Comparison of ENCODE assay signal across 8 mouse cellular contexts in genomic region chr3:152981988-152982387, GRCm38 (mm10). TPM values are rescaled to one million over a fixed set of nuclear protein-coding genes. Genes with fewer than 3 reads are reported as not detected.
DNase-seq lines count a peak whose midpoint lies in the region; ATAC-seq and TF ChIP-seq lines count a peak whose summit lies in the region.

TSS of gene St6galnac5 (minus strand) at chr3:152982246.

- peaks cover 15% of the 10 kb centered on the region for H3K4me1 ChIP-seq in kidney, embryonic 16.5 days (ENCODE audit: insufficient read depth, low read length)
- H3K4me1 ChIP-seq in cortical plate, adult 2 months (ENCODE audit: control insufficient read depth, insufficient read depth, low read length) = 0 out of 2 replicates have a peak, but pooled peaks cover 2% of the 10 kb centered on the region
- no peaks in the 10 kb centered on the region for H3K4me1 ChIP-seq in hindbrain, embryonic 11.5 days (replicated peaks; ENCODE audit: control insufficient read depth, insufficient read depth, low read length)
- peaks cover 43% of the 10 kb centered on the region for H3K4me1 ChIP-seq in neural tube, embryonic 13.5 days (replicated peaks)

- intact Hi-C loops in left cerebral cortex, postnatal 25 days (cut with DNase I) = loop anchor here (2.0 to 5.0 kb wide), 2 partner anchors 97 to 255 kb away; no protein-coding TSS in a partner anchor

- no peaks in the 10 kb centered on the region for H3K36me3 ChIP-seq in kidney, embryonic 16.5 days (ENCODE audit: insufficient read depth, low read length)
- no peaks in the 10 kb centered on the region for H3K36me3 ChIP-seq in hindbrain, embryonic 11.5 days (ENCODE audit: control insufficient read depth, insufficient read depth, low read length)
- no peaks in the 10 kb centered on the region for H3K36me3 ChIP-seq in neural tube, embryonic 13.5 days

- WGBS in kidney, embryonic 16.5 days = under 1% methylated on average over 17 of the region's 17 CpGs
- WGBS in hindbrain, embryonic 11.5 days = under 1% methylated on average over 17 of the region's 17 CpGs
- 2% methylated on average over 17 of the region's 17 CpGs for WGBS in neural tube, embryonic 13.5 days

- H3K4me2 ChIP-seq in kidney, embryonic 16.5 days (replicated peaks; ENCODE audit: low read depth, low read length) = peak within 1 kb of the TSS; percentile 62
- peak within 1 kb of the TSS; percentile 86 for H3K4me2 ChIP-seq in hindbrain, embryonic 11.5 days (replicated peaks; ENCODE audit: low read depth, low read length)
- H3K4me2 ChIP-seq in neural tube, embryonic 13.5 days = peak within 1 kb of the TSS; percentile 74

- DNase-seq in kidney, adult 9 months = no peak
- peak; percentile 76 for DNase-seq in hindbrain, embryonic 11.5 days (ENCODE audit: low spot score)
- peak; percentile 44 to 63 for DNase-seq in left cerebral cortex, postnatal 25 days (ENCODE audit: low spot score in 2 of 2)
- no peak for DNase-seq in gastrocnemius, postnatal 4 days (ENCODE audit: low spot score in 2 of 2)
- no peak for DNase-seq in natural killer cell, adult 2 months (ENCODE audit: low spot score in 2 of 2)

- ATAC-seq in kidney, embryonic 16.5 days (ENCODE audit: low FRiP score, low TSS enrichment) = peak; percentile 26; the same call in 1 of the 2 replicates
- ATAC-seq in hindbrain, embryonic 11.5 days (ENCODE audit: low FRiP score) = peak; percentile 67
- ATAC-seq in neural tube, embryonic 13.5 days (ENCODE audit: low read depth) = peak; percentile 49

- TF ChIP-seq POLR2A in cortical plate, adult 2 months (IDR thresholded peaks at IDR 0.05; ENCODE audit: extremely low read depth, insufficient read depth, low read length) = no peak

- H3K9me3 ChIP-seq in kidney, embryonic 16.5 days (ENCODE audit: low read length) = no peaks in the 10 kb centered on the region
- H3K9me3 ChIP-seq in hindbrain, embryonic 11.5 days (ENCODE audit: control insufficient read depth, low read length) = no peaks in the 10 kb centered on the region
- no peaks in the 10 kb centered on the region for H3K9me3 ChIP-seq in neural tube, embryonic 13.5 days

- no peak within 1 kb of the TSS for H3K27ac ChIP-seq in kidney, embryonic 16.5 days (ENCODE audit: low read length)
- H3K27ac ChIP-seq in cortical plate, adult 2 months (ENCODE audit: insufficient read depth, low read length) = peak within 1 kb of the TSS; percentile 49
- H3K27ac ChIP-seq in hindbrain, embryonic 11.5 days (ENCODE audit: low read depth, low read length) = no peak within 1 kb of the TSS
- H3K27ac ChIP-seq in neural tube, embryonic 13.5 days (replicated peaks) = peak within 1 kb of the TSS; percentile 62

- TF ChIP-seq CTCF in cortical plate, adult 2 months (IDR thresholded peaks at IDR 0.05; ENCODE audit: extremely low read depth, insufficient read depth, low read length) = peak; percentile 25; the same call in 1 of the 2 replicates

- H3K27me3 ChIP-seq in kidney, embryonic 16.5 days (ENCODE audit: insufficient read depth, low read length) = peaks cover 9% of the 10 kb centered on the region
- peaks cover 4% of the 10 kb centered on the region for H3K27me3 ChIP-seq in hindbrain, embryonic 11.5 days (ENCODE audit: control insufficient read depth, insufficient read depth, low read length)
- H3K27me3 ChIP-seq in neural tube, embryonic 13.5 days = peaks cover 32% of the 10 kb centered on the region

- H3K4me3 ChIP-seq in kidney, embryonic 16.5 days (ENCODE audit: low read length) = peak within 1 kb of the TSS; percentile 49
- H3K4me3 ChIP-seq in cortical plate, adult 2 months (ENCODE audit: insufficient read depth, low read length) = peak within 1 kb of the TSS; percentile 66
- peak within 1 kb of the TSS; percentile 56 for H3K4me3 ChIP-seq in hindbrain, embryonic 11.5 days (ENCODE audit: low read depth, low read length)
- H3K4me3 ChIP-seq in neural tube, embryonic 13.5 days = peak within 1 kb of the TSS; percentile 54

- H3K9ac ChIP-seq in kidney, embryonic 16.5 days (replicated peaks; ENCODE audit: low read length) = peak within 1 kb of the TSS; percentile 50
- peak within 1 kb of the TSS; percentile 62 for H3K9ac ChIP-seq in hindbrain, embryonic 11.5 days (ENCODE audit: low read depth, low read length)
- H3K9ac ChIP-seq in neural tube, embryonic 13.5 days = peak within 1 kb of the TSS; percentile 76

RNA-seq across cellular contexts. Expression of gene St6galnac5, which starts in this region (rescaled TPM):
- 0.85 and 1.2 TPM in 2 replicates for polyA plus RNA-seq in kidney, embryonic 16.5 days (2015; fragmentation: Nextera tagmentation; extraction: Ambion mirVana)
- polyA plus RNA-seq in cortical plate, adult 2 months (2012; rRNA removed) = 28.7 and 36.7 TPM in 2 replicates
- polyA plus RNA-seq in hindbrain, embryonic 11.5 days (2014; fragmentation: Nextera tagmentation; extraction: Ambion mirVana) = 4.0 and 6.4 TPM in 2 replicates
- total RNA-seq in left cerebral cortex, postnatal 25 days (2021) = 10 to 100 TPM; 29.9 to 41.2 TPM
- polyA plus RNA-seq in neural tube, embryonic 13.5 days (2015; fragmentation: Nextera tagmentation; extraction: Ambion mirVana) = 11.0 and 13.1 TPM in 2 replicates
- total RNA-seq in gastrocnemius, postnatal 4 days (2021) = under 1 TPM; 0.25 to 0.31 TPM

Comparison
In these comparisons a context has a peak if more than half of its experiments do, and no peak if none do; other contexts are left out.
1. RNA of gene St6galnac5 (total RNA-seq): 29.9 to 41.2 TPM in left cerebral cortex, postnatal 25 days; 0.25 to 0.31 TPM in gastrocnemius, postnatal 4 days; every median in the first group is over 10 times any median in the second.
2. H3K27ac ChIP-seq: peak in cortical plate, adult 2 months (single experiment) and neural tube, embryonic 13.5 days (single experiment); none in kidney, embryonic 16.5 days (single experiment) and hindbrain, embryonic 11.5 days (single experiment).
3. DNase-seq: peak in hindbrain, embryonic 11.5 days (single experiment) and left cerebral cortex, postnatal 25 days (2 of 2); none in kidney, adult 9 months (single experiment), gastrocnemius, postnatal 4 days (0 of 2) and natural killer cell, adult 2 months (0 of 2).
4. Peak in every context shown above with its lines, with median percentiles within 50 percentile points of each other: ATAC-seq, H3K4me2 ChIP-seq, H3K4me3 ChIP-seq and H3K9ac ChIP-seq.